Mouse (Mus musculus) thymus, postnatal 10 days (tissue): ENCODE data around the gene Hist2h4.
"Not testable (repeated sequence)": the region's sequence is repeated elsewhere in the genome, so short reads cannot be mapped to it uniquely, and the experiment has no call there.

ENCODE experiments used
- DNase-seq, 2 experiments: peaks; one replicate each; pipeline ENCODE4 v3.0.0; 2021; ENCODE audit warnings: low spot score in 2 of 2

Gene Hist2h4

GRCm38 (mm10) chr3:96262979-96263550 is at the start of gene Hist2h4:
Gene Hist2h4 (minus strand): TSS chr3:96263311.
- DNase-seq, result peak; percentile 91 to 94

GRCm38 (mm10) chr3:96312341-96313098 is 49.4 kb upstream of the Hist2h4 start:
- DNase-seq, result no peak

GRCm38 (mm10) chr3:96309441-96309840 is 46.3 kb upstream of the Hist2h4 start:
- no peak for DNase-seq

GRCm38 (mm10) chr3:96306506-96306905 is 43.4 kb upstream of the Hist2h4 start:
- peak in 1 of 2 experiments; percentile 26 for DNase-seq

- no peak for DNase-seq
These were observed 39.0 kb upstream of the Hist2h4 start for GRCm38 (mm10) chr3:96302076-96302475.

- DNase-seq, result no peak
These were observed 37.8 kb upstream of the Hist2h4 start for GRCm38 (mm10) chr3:96300706-96301529.

- no peak for DNase-seq
These were observed 36.5 kb upstream of the Hist2h4 start for GRCm38 (mm10) chr3:96299562-96299961.

DNA sequence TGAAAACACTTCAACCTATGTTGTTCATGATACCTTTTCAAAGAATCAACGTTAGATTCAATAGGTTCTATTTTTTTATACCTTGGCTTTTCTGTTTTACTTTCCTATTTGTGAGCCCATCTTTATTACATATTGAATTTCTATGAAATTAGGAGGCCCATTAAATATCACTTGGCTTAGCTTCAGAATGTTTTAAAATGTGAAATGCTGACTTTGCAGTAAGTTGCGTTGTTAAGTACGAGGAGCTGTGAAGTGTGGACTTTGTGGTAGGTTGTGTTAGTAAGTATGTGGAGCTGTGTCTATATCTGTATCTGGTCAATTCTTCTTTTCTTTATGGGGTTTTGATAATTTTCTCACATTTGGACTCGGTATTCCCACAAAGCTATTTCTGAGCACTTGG is 35.2 kb upstream of the Hist2h4 start:
- DNase-seq, result no peak

GRCm38 (mm10) chr3:96293787-96294186 is 30.7 kb upstream of the Hist2h4 start, which contains the start of gene Fcgr1:
Gene Fcgr1 (minus strand): TSS chr3:96293969.
- DNase-seq, result no peak

GRCm38 (mm10) chr3:96293368-96293767 is 30.3 kb upstream of the Hist2h4 start:
- DNase-seq, result no peak

- DNase-seq, result no peak
These were observed 29.5 kb upstream of the Hist2h4 start for GRCm38 (mm10) chr3:96292641-96293040.

DNA sequence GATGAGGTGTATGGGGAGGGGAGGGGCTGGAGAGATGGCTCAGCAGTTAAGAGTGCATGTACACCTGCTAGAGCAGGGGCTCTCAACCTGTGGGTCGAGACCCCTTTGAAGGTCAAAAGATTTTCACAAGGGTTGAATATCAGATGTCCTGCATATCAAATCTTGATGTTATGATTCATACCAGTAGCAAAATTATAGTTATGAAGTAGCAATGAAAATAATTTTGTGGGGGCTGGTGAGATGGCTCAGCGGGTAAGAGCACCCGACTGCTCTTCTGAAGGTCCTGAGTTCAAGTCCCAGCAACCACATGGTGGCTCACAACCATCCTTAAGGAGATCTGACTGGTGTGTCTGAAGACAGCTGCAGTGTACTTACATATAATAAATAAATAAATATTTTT is 27.6 kb upstream of the Hist2h4 start:
- DNase-seq, result not testable (repeated sequence)

- no peak for DNase-seq
These were observed 26.1 kb upstream of the Hist2h4 start for GRCm38 (mm10) chr3:96289201-96289600.

GRCm38 (mm10) chr3:96287334-96287733 is 24.2 kb upstream of the Hist2h4 start:
- not testable (repeated sequence) for DNase-seq

GRCm38 (mm10) chr3:96284457-96284856 is 21.3 kb upstream of the Hist2h4 start:
- no peak for DNase-seq

GRCm38 (mm10) chr3:96280660-96281059 is 17.5 kb upstream of the Hist2h4 start:
- DNase-seq, result no peak

GRCm38 (mm10) chr3:96277800-96278624 is 14.9 kb upstream of the Hist2h4 start:
- DNase-seq, result peak; percentile 92 to 96

DNA sequence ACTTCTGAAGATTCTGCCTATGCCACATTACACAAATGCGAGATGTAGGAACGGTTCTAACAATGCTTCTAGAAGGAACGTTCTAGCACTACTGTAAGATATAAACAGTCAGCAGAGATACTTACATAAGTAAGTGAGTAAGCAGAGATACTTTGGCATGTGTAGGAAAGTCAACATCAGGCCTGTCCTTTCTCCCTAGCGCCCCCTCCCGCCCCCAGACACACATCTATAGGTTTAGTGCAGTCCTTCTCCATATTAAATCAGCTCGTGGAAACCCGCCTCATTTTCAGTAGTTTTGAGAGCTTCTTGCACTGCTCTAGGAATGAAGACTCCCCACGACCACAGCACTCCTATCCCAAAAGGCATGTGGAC is 14.3 kb upstream of the Hist2h4 start:
- peak; percentile 80 to 88 for DNase-seq

DNA sequence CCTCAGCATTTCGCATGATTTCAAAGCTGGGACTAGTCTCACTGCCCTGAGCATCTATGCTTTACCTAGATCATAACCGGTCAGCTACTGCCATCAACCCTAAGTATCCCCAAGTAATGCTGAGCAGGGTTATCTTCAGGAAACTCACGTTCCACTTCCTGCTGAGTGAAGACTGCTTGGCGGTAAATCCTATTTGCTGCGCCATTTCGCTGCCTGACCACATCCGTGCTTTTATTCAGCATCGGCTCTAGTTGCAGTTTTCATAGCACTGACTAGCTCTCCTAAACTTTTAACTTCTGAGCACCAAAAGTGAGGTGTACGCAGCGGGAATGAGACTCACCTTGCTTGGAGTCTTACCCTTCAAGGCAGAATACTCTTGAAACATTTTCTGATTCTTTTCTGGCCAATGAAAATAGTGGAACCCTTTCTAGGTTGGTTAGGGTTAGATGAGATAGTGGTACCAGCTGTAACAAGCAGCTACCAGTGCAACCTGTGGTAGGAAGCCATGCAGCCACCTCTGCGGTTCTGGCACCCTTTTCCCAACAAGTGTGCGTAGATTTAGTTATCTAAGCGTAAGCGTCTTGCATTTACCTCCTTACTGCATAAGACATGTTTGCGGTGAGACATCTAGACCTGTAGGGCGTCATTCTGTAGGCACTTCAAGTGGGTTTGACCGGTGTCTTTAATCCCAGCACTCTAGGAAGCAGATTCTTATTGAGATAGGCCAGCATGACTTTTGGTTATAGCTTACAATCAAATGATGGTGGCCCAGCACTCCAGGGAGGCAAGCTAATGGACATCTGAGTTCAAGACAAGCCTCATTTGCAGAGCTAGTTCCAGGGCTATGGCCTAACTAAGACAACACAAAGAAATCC is 10.7 kb upstream of the Hist2h4 start:
- DNase-seq, result peak; percentile 46 to 48
